Mouse (Mus musculus): Measurements from ENCODE around the gene Utp3. TPM values are rescaled to one million over a fixed set of nuclear protein-coding genes. Genes with fewer than 3 reads are reported as not detected.

Utp3 gene
- polyA plus RNA-seq (2014; fragmentation: Nextera tagmentation; extraction: Ambion mirVana): 52.7 and 55.6 TPM in 2 replicates

GRCm38 (mm10) chr5:88554086-88554886 lies at the start of gene Utp3:
Gene Utp3, plus strand, starts transcription at chr5:88554462.
- Histone ChIP-seq H3K9ac (ENCODE audit: low read depth, low read length) (peak within 1 kb of the TSS; percentile 96), H3K4me3 (ENCODE audit: low read depth, low read length) (peak within 1 kb of the TSS; percentile 89), H3K9me3 (replicated peaks; ENCODE audit: control insufficient read depth, low read length) (no peaks in the 10 kb centered on the region), H3K27me3 (ENCODE audit: control insufficient read depth, insufficient read depth, low read length) (no peaks in the 10 kb centered on the region), H3K4me2 (peak within 1 kb of the TSS; percentile 96), H3K27ac (ENCODE audit: low read depth, low read length) (peak within 1 kb of the TSS; percentile 93), H3K4me1 (ENCODE audit: control insufficient read depth, insufficient read depth, low read length) (peaks cover 9% of the 10 kb centered on the region), H3K36me3 (ENCODE audit: control insufficient read depth, insufficient read depth, low read length) (no peaks in the 10 kb centered on the region)
- peak; percentile 94 for ATAC-seq (replicated peaks; ENCODE audit: insufficient number of reproducible peaks, low FRiP score, low TSS enrichment)
- WGBS (ENCODE audit: insufficient replicate concordance): under 1% methylated on average over 75 of the region's 76 CpGs

- H3K36me3 ChIP-seq (ENCODE audit: control insufficient read depth, insufficient read depth, low read length): no peaks in the 10 kb centered on the region
- H3K4me3 ChIP-seq (ENCODE audit: low read depth, low read length): no peak overlapping the region
- 64% methylated on average over 1 of the region's 1 CpGs for WGBS (ENCODE audit: insufficient replicate concordance)
- ATAC-seq (replicated peaks; ENCODE audit: insufficient number of reproducible peaks, low FRiP score, low TSS enrichment): no peak
- no peaks in the 10 kb centered on the region for H3K27me3 ChIP-seq (ENCODE audit: control insufficient read depth, insufficient read depth, low read length)
- H3K9me3 ChIP-seq (replicated peaks; ENCODE audit: control insufficient read depth, low read length): no peaks in the 10 kb centered on the region
- no peaks in the 10 kb centered on the region for H3K4me1 ChIP-seq (ENCODE audit: control insufficient read depth, insufficient read depth, low read length)
- H3K4me2 ChIP-seq: no peak overlapping the region
- H3K9ac ChIP-seq (ENCODE audit: low read depth, low read length): no peak overlapping the region
- H3K27ac ChIP-seq (ENCODE audit: low read depth, low read length): no peak overlapping the region
These were observed 45.7 kb upstream of the Utp3 start for GRCm38 (mm10) chr5:88508555-88508954.

GRCm38 (mm10) chr5:88508990-88509389 lies 45.3 kb upstream of the Utp3 start:
- H3K4me3 ChIP-seq (ENCODE audit: low read depth, low read length): no peak overlapping the region
- H3K27ac ChIP-seq (ENCODE audit: low read depth, low read length): no peak overlapping the region
- H3K4me1 ChIP-seq (ENCODE audit: control insufficient read depth, insufficient read depth, low read length): no peaks in the 10 kb centered on the region
- ATAC-seq (replicated peaks; ENCODE audit: insufficient number of reproducible peaks, low FRiP score, low TSS enrichment): no peak
- no peak overlapping the region for H3K9ac ChIP-seq (ENCODE audit: low read depth, low read length)
- H3K9me3 ChIP-seq (replicated peaks; ENCODE audit: control insufficient read depth, low read length): no peaks in the 10 kb centered on the region
- WGBS (ENCODE audit: insufficient replicate concordance): 77% methylated on average over 1 of the region's 1 CpGs
- no peak overlapping the region for H3K4me2 ChIP-seq
- H3K27me3 ChIP-seq (ENCODE audit: control insufficient read depth, insufficient read depth, low read length): no peaks in the 10 kb centered on the region
- H3K36me3 ChIP-seq (ENCODE audit: control insufficient read depth, insufficient read depth, low read length): no peaks in the 10 kb centered on the region

GRCm38 (mm10) chr5:88519232-88519631 lies 35.0 kb upstream of the Utp3 start:
- H3K4me1 ChIP-seq (ENCODE audit: control insufficient read depth, insufficient read depth, low read length): no peaks in the 10 kb centered on the region
- H3K27ac ChIP-seq (ENCODE audit: low read depth, low read length): no peak overlapping the region
- WGBS (ENCODE audit: insufficient replicate concordance): 5% methylated on average over 2 of the region's 2 CpGs
- H3K27me3 ChIP-seq (ENCODE audit: control insufficient read depth, insufficient read depth, low read length): no peaks in the 10 kb centered on the region
- ATAC-seq (replicated peaks; ENCODE audit: insufficient number of reproducible peaks, low FRiP score, low TSS enrichment): no peak
- H3K4me2 ChIP-seq: no peak overlapping the region
- H3K36me3 ChIP-seq (ENCODE audit: control insufficient read depth, insufficient read depth, low read length): no peaks in the 10 kb centered on the region
- no peak overlapping the region for H3K9ac ChIP-seq (ENCODE audit: low read depth, low read length)
- H3K4me3 ChIP-seq (ENCODE audit: low read depth, low read length): no peak overlapping the region
- no peaks in the 10 kb centered on the region for H3K9me3 ChIP-seq (replicated peaks; ENCODE audit: control insufficient read depth, low read length)

- Histone ChIP-seq H3K4me2 (no peak within 1 kb of the TSS), H3K36me3 (ENCODE audit: control insufficient read depth, insufficient read depth, low read length) (no peaks in the 10 kb centered on the region), H3K27ac (ENCODE audit: low read depth, low read length) (no peak within 1 kb of the TSS), H3K4me3 (ENCODE audit: low read depth, low read length) (no peak within 1 kb of the TSS), H3K9ac (ENCODE audit: low read depth, low read length) (no peak within 1 kb of the TSS), H3K27me3 (ENCODE audit: control insufficient read depth, insufficient read depth, low read length) (no peaks in the 10 kb centered on the region), H3K9me3 (replicated peaks; ENCODE audit: control insufficient read depth, low read length) (no peaks in the 10 kb centered on the region), H3K4me1 (ENCODE audit: control insufficient read depth, insufficient read depth, low read length) (0 out of 2 replicates have a peak, but pooled peaks cover under 1% of the 10 kb centered on the region)
- WGBS (ENCODE audit: insufficient replicate concordance): 77% methylated on average over 3 of the region's 3 CpGs
- ATAC-seq (replicated peaks; ENCODE audit: insufficient number of reproducible peaks, low FRiP score, low TSS enrichment): no peak
These were observed 26.6 kb upstream of the Utp3 start, which contains the start of gene Jchain for GRCm38 (mm10) chr5:88527657-88528056. Gene Jchain, minus strand, starts transcription at chr5:88527891.

GRCm38 (mm10) chr5:88530908-88531307 lies 23.4 kb upstream of the Utp3 start:
- no peaks in the 10 kb centered on the region for H3K9me3 ChIP-seq (replicated peaks; ENCODE audit: control insufficient read depth, low read length)
- H3K4me3 ChIP-seq (ENCODE audit: low read depth, low read length): no peak overlapping the region
- ATAC-seq (replicated peaks; ENCODE audit: insufficient number of reproducible peaks, low FRiP score, low TSS enrichment): no peak
- no peak overlapping the region for H3K9ac ChIP-seq (ENCODE audit: low read depth, low read length)
- no peak overlapping the region for H3K27ac ChIP-seq (ENCODE audit: low read depth, low read length)
- no peaks in the 10 kb centered on the region for H3K27me3 ChIP-seq (ENCODE audit: control insufficient read depth, insufficient read depth, low read length)
- no peaks in the 10 kb centered on the region for H3K36me3 ChIP-seq (ENCODE audit: control insufficient read depth, insufficient read depth, low read length)
- 59% methylated on average over 1 of the region's 1 CpGs for WGBS (ENCODE audit: insufficient replicate concordance)
- H3K4me1 ChIP-seq (ENCODE audit: control insufficient read depth, insufficient read depth, low read length): peaks cover 6% of the 10 kb centered on the region; the same call in 1 of the 2 replicates
- H3K4me2 ChIP-seq: no peak overlapping the region

- Histone ChIP-seq H3K4me3 (ENCODE audit: low read depth, low read length) (no peak overlapping the region), H3K27ac (ENCODE audit: low read depth, low read length) (no peak overlapping the region), H3K4me2 (no peak overlapping the region), H3K9ac (ENCODE audit: low read depth, low read length) (no peak overlapping the region), H3K36me3 (ENCODE audit: control insufficient read depth, insufficient read depth, low read length) (no peaks in the 10 kb centered on the region), H3K9me3 (replicated peaks; ENCODE audit: control insufficient read depth, low read length) (no peaks in the 10 kb centered on the region), H3K27me3 (ENCODE audit: control insufficient read depth, insufficient read depth, low read length) (no peaks in the 10 kb centered on the region), H3K4me1 (ENCODE audit: control insufficient read depth, insufficient read depth, low read length) (peaks cover 6% of the 10 kb centered on the region; the same call in 1 of the 2 replicates)
- 70% methylated on average over 3 of the region's 3 CpGs for WGBS (ENCODE audit: insufficient replicate concordance)
- no peak for ATAC-seq (replicated peaks; ENCODE audit: insufficient number of reproducible peaks, low FRiP score, low TSS enrichment)
These were observed 19.6 kb upstream of the Utp3 start for GRCm38 (mm10) chr5:88534697-88535096.

GRCm38 (mm10) chr5:88540845-88541244 lies 13.4 kb upstream of the Utp3 start:
- H3K27ac ChIP-seq (ENCODE audit: low read depth, low read length): no peak overlapping the region
- no peaks in the 10 kb centered on the region for H3K9me3 ChIP-seq (replicated peaks; ENCODE audit: control insufficient read depth, low read length)
- H3K4me1 ChIP-seq (ENCODE audit: control insufficient read depth, insufficient read depth, low read length): no peaks in the 10 kb centered on the region
- ATAC-seq (replicated peaks; ENCODE audit: insufficient number of reproducible peaks, low FRiP score, low TSS enrichment): no peak
- no peaks in the 10 kb centered on the region for H3K27me3 ChIP-seq (ENCODE audit: control insufficient read depth, insufficient read depth, low read length)
- H3K9ac ChIP-seq (ENCODE audit: low read depth, low read length): no peak overlapping the region
- H3K4me2 ChIP-seq: no peak overlapping the region
- no peaks in the 10 kb centered on the region for H3K36me3 ChIP-seq (ENCODE audit: control insufficient read depth, insufficient read depth, low read length)
- no peak overlapping the region for H3K4me3 ChIP-seq (ENCODE audit: low read depth, low read length)
